Mouse (Mus musculus) retina, embryonic 14.5 days (tissue): ENCODE results near the gene Tmem63c.

Experiments used
- DNase-seq: peaks from one replicate; pipeline ENCODE4 v3.0.0-alpha.2; 2015; ENCODE audit warnings: low spot score

Gene Tmem63c

GRCm38 (mm10) chr12:87132210-87132609 is 111.1 kb downstream of the Tmem63c start:
- no peak for DNase-seq

DNA sequence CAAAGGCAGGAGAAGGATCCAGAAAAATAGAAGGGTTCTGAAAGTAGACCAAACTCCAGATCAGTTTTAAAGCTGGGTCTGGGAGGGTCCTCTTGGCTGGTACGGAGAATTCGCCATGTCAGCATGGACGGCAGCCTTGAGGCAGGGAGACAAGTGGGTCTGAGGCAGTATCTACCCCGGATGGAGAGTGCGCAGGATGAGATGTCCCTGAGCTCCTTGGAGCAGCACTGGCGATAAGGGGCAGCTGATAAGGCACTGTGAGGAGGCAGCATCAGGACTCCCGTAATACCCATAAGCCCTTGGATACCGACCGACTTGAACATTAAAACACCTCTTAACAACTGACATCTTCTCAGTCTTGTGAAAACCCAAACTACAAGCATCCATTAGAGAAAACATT is 111.6 kb downstream of the Tmem63c start:
- no peak for DNase-seq

- peak; percentile 86 for DNase-seq
Observed at GRCm38 (mm10) chr12:87137439-87138341, 116.5 kb downstream of the Tmem63c start.

- DNase-seq, result peak; percentile 67
Observed at GRCm38 (mm10) chr12:87138342-87138701, 117.2 kb downstream of the Tmem63c start.

GRCm38 (mm10) chr12:87138768-87139167 is 117.6 kb downstream of the Tmem63c start:
- no peak for DNase-seq
